Mouse (Mus musculus) cortical plate, adult 2 months (tissue): ENCODE results near the gene Aak1. TPM values are rescaled to one million over a fixed set of nuclear protein-coding genes. Genes with fewer than 3 reads are reported as not detected.
A peak's percentile ranks its signal among the peaks of the same experiment; 100 is the strongest.

Experiments
- H3K27ac ChIP-seq: fragments of 200-500 bp; 2 replicates; pipeline ENCODE4 v1.5.1; 2012; ENCODE audit warnings: low read length, control low read depth, inconsistent platforms; ENCODE audit not compliant: insufficient read depth
- H3K4me1 ChIP-seq: fragments of 200-500 bp; 2 replicates; pipeline ENCODE4 v1.6.1; 2011; ENCODE audit warnings: low read length; ENCODE audit not compliant: control insufficient read depth, insufficient read depth
- H3K4me3 ChIP-seq: fragments of 200-500 bp; 2 replicates; pipeline ENCODE4 v1.5.1; 2011; ENCODE audit warnings: mild to moderate bottlenecking, low read length, control low read depth; ENCODE audit not compliant: insufficient read depth
- CTCF ChIP-seq: fragments of 200-500 bp; IDR thresholded peaks from 2 replicates; pipeline ENCODE4 v1.5.1; 2011; ENCODE audit warnings: mild to moderate bottlenecking, control low read depth, low read length; ENCODE audit not compliant: insufficient read depth; ENCODE audit errors: extremely low read depth
- POLR2A ChIP-seq: fragments of 200-500 bp; IDR thresholded peaks from 2 replicates; pipeline ENCODE4 v1.6.1; 2011; ENCODE audit warnings: mild to moderate bottlenecking, low read length, control low read depth; ENCODE audit not compliant: insufficient read depth; ENCODE audit errors: extremely low read depth
- polyA plus RNA-seq: library from polyadenylated mRNA; depleted of rRNA; stranded (reverse); fragments of >200 nt; gene quantifications from 2 replicates; pipeline ENCODE4 v1.2.3, GENCODE M21; 2012

Gene Aak1
- polyA plus RNA-seq, 1 experiment = 152 TPM

- Histone ChIP-seq H3K27ac (no peak overlapping the region), H3K4me1 (no peaks in the 10 kb centered on the region; the same call in 1 of the 2 replicates), H3K4me3 (no peak overlapping the region)
- no peak for TF ChIP-seq POLR2A
- TF ChIP-seq CTCF = no peak
Measured at GRCm38 (mm10) chr6:86832802-86833502, 16.4 kb upstream of the Aak1 start.

- no peak for TF ChIP-seq CTCF
- no peak for TF ChIP-seq POLR2A
- Histone ChIP-seq H3K4me3 (no peak overlapping the region), H3K4me1 (no peaks in the 10 kb centered on the region), H3K27ac (no peak overlapping the region)
Measured at GRCm38 (mm10) chr6:86839089-86839488, 10.2 kb upstream of the Aak1 start.

- Histone ChIP-seq H3K4me3 (no peak overlapping the region), H3K4me1 (no peaks in the 10 kb centered on the region), H3K27ac (no peak overlapping the region)
- TF ChIP-seq CTCF = no peak
- no peak for TF ChIP-seq POLR2A
Measured at GRCm38 (mm10) chr6:86841949-86842348, 7.4 kb upstream of the Aak1 start.

- H3K4me3 ChIP-seq = no peak overlapping the region
- TF ChIP-seq POLR2A (no peak), CTCF (no peak)
- H3K4me1 ChIP-seq = no peaks in the 10 kb centered on the region
- no peak overlapping the region for H3K27ac ChIP-seq
Measured at GRCm38 (mm10) chr6:86843636-86844035, 5.7 kb upstream of the Aak1 start.

GRCm38 (mm10) chr6:86846467-86846866, 2.9 kb upstream of the Aak1 start:
- Histone ChIP-seq H3K27ac (no peak overlapping the region), H3K4me1 (no peaks in the 10 kb centered on the region), H3K4me3 (no peak overlapping the region)
- no peak for TF ChIP-seq CTCF
- TF ChIP-seq POLR2A = no peak

- H3K4me3 ChIP-seq = peak overlapping the region; percentile 65; the same call in 1 of the 2 replicates
- TF ChIP-seq POLR2A (no peak), CTCF (no peak)
- no peak overlapping the region for H3K27ac ChIP-seq
- peaks cover 2% of the 10 kb centered on the region; the same call in 1 of the 2 replicates for H3K4me1 ChIP-seq
Measured at GRCm38 (mm10) chr6:86847816-86848215, 1.5 kb upstream of the Aak1 start.

- H3K4me1 ChIP-seq = peaks cover 3% of the 10 kb centered on the region; the same call in 1 of the 2 replicates
- peak overlapping the region; percentile 65 for H3K4me3 ChIP-seq
- no peak; the same call in 1 of the 2 replicates for TF ChIP-seq POLR2A
- no peak for TF ChIP-seq CTCF
- H3K27ac ChIP-seq = 0 out of 2 replicates have a peak overlapping the region, but pooled peaks have one; percentile 82
Measured at GRCm38 (mm10) chr6:86848580-86848914, 770 bp upstream of the Aak1 start.

- H3K4me1 ChIP-seq = peaks cover 13% of the 10 kb centered on the region
- peak overlapping the region; percentile 65 for H3K4me3 ChIP-seq
- H3K27ac ChIP-seq = peak overlapping the region; percentile 72
- TF ChIP-seq POLR2A (peak; percentile 61), CTCF (no peak)
Measured at GRCm38 (mm10) chr6:86849692-86850445, 552 bp downstream of the Aak1 start.

- H3K27ac ChIP-seq = 0 out of 2 replicates have a peak overlapping the region, but pooled peaks have one; percentile 72
- H3K4me3 ChIP-seq = peak overlapping the region; percentile 65
- H3K4me1 ChIP-seq = peaks cover 17% of the 10 kb centered on the region
- no peak for TF ChIP-seq CTCF
- no peak for TF ChIP-seq POLR2A
Measured at GRCm38 (mm10) chr6:86850588-86850987, 1.3 kb downstream of the Aak1 start.

GRCm38 (mm10) chr6:86851561-86851960, 2.2 kb downstream of the Aak1 start:
- TF ChIP-seq POLR2A (no peak), CTCF (no peak)
- Histone ChIP-seq H3K4me3 (peak overlapping the region; percentile 65), H3K27ac (peak overlapping the region; percentile 33), H3K4me1 (peaks cover 20% of the 10 kb centered on the region)
